Mouse (Mus musculus) layer of hippocampus, adult 18-20 months (tissue): Measurements from ENCODE around the gene Actg1. TPM values are rescaled to one million over a fixed set of nuclear protein-coding genes. Genes with fewer than 3 reads are reported as not detected.

Experiments used
- DNase-seq, 2 experiments: peaks; one replicate each; pipeline ENCODE4 v3.0.0; 2022; ENCODE audit warnings: low spot score in 2 of 2
- total RNA-seq, 2 experiments: library from RNA; stranded (reverse); gene quantifications; 2 replicates each; pipeline ENCODE4 v1.2.3; 2021

Gene Actg1
- total RNA-seq, 2 experiments from 2014 or later, result 1,279 to 1,291 TPM

DNA sequence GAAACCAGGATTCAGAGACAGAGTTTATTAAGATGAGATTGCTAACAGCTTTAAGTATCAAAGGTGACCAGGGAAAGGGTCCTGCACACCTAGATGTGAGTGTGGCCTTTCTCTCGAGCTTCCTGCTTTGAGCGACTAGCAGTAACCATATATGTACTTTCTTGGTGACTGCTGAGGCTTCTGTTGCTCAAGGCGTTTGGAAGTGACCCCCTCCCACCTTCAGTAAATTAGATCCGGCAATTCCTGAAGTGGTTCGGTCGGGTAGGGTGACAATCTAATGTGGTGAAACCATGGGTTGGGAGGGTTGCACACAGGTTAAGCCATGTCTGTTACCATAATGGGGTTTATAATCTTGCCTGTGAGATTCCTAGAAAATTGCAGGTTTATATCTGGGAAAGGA, 36.3 kb downstream of the Actg1 start:
- DNase-seq, result no peak

- no peak for DNase-seq
Observed at GRCm38 (mm10) chr11:120311561-120311960, 36.8 kb downstream of the Actg1 start.

- DNase-seq, result peak; percentile 88 to 96
Observed at GRCm38 (mm10) chr11:120310813-120311312, 37.5 kb downstream of the Actg1 start.

DNA sequence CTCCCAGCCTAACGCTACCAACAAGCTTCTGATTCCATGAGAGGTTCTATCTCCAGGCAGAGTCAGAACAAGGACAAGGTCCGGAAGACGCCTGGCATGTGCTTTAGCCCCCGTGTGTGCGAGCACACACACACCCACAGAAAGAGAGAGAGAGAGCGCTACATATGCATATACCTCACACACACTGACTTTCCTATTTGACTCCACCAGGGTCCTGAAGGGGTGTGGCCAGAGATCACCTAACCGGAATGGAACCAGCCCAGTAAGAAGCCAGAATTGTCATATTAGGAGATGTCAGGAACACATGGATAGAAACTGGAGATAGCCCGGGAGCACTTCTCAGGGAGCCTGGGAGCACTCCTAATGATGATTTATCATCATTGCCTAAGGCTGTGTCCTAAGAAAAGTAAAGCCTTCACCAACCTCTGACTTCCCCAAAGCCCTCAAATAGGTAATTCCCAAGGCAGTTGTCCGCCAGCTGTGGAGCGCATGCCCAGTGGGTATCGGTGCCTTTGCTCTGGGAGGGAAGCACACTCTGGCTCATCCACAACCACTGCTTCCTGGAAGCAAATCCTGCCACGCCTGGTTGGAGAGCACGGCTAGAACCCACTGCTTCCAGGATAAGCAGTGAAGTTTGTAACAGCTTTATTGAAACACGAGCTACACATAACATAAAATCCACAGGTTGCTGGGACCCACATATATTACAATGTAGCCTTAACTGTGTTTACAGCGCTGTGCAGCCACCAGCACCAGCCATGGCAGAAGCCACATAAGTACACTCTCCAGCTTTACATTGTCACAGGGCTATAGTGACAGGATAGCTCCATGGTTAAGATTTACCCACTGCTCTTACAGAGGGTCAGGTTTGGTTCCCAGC, 39.7 kb downstream of the Actg1 start:
- DNase-seq, result no peak

GRCm38 (mm10) chr11:120307566-120308430, 40.5 kb downstream of the Actg1 start:
- DNase-seq, result peak; percentile 93 to 98

- no peak for DNase-seq
Observed at GRCm38 (mm10) chr11:120307132-120307413, 41.3 kb downstream of the Actg1 start.

DNA sequence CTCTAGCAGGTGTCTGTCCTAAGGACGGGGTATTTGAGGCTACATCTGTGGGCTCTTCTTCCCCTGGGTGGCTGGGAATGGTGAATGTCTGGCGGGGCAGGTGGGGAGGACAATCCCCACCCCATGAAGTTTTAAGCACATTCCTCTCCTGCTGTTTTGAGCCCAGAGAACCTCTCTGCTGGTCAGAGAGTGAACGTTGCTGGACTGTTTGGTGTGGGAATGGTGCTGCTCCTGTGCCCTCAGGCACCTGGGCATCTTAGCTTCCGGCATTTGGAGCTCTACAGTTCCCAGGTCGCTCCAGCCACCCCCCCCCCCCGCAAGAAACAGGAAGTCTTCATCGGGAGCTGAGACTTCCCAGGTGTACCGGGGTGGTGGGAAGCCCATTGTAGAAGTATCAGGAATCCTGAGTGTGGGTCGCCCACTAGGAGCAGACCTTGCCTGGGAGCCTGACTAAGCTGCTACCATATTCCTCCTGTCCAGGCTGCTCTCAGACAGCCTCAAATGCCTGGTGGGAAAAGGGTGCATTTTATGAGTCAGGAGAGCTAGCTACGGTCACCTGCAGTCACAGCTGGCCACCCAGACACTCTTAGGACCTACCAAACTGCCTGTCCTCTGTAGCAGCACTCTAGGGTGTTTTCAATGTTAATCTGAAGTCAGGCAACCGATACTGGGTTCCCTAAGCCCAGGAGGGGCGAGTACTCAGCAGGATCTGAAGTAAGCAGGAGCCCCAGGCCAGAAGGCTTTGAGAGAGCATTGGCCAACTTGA, 41.8 kb downstream of the Actg1 start:
- DNase-seq, result no peak

DNA sequence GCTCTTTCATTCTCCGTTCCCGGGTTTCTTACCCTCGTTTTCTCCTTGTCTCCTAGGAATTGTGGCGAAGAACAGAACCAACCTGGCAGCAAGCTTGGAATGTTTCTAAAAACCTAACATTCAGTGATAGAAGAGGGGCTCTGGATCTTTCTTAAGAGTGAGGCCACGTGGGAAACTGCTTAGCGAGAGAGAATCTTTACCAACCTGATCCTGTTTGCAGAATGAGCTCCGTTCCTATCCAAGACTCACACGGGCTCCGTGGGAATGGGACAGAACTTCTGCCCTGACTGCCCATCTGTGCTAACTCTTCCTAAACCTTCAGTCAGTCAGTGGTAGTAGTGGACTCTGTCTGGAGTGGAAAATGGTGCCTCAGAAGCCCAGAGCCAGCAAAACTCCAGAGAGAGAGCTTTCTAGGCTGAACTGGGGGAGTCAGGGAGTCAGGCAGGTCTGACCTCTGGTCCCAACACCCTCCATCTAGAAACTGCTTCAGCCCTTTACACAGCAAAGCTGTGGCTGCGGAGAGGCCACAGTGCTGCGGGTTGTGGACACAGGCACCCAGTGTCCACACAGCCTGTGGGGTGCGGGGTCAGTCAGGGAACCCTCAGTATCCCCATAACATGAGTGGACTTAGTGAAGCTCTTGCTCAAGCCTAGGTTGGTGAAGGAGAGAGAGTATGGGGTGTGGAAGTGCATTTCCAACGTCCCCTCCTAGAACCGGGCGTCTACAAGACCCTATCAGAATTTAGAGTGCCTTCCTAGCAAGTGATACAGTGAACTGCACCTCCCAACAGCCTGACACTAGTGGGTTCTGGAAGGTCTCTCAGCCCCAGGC, 42.6 kb downstream of the Actg1 start:
- no peak for DNase-seq

GRCm38 (mm10) chr11:120304886-120305534, 43.3 kb downstream of the Actg1 start:
- peak; percentile 62 to 87 for DNase-seq

DNA sequence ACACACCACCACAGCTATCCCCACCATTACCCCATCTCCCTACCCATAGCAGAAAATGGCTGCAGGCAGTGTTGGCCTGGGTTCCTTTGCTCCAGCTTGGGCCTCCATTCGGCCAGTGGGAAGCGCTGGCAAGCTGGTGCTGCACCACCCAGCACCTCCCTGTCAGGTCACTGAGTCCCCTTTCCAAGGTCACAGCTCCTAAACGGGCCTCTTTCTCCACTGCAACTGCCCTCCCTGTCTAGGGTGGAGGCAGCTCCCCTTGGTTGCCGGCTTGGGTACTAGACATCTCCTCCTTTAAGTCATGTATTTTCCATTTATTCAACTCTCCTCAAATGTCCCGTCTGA, 44.0 kb downstream of the Actg1 start:
- DNase-seq, result no peak

GRCm38 (mm10) chr11:120303559-120304349, 44.6 kb downstream of the Actg1 start:
- DNase-seq, result no peak

DNA sequence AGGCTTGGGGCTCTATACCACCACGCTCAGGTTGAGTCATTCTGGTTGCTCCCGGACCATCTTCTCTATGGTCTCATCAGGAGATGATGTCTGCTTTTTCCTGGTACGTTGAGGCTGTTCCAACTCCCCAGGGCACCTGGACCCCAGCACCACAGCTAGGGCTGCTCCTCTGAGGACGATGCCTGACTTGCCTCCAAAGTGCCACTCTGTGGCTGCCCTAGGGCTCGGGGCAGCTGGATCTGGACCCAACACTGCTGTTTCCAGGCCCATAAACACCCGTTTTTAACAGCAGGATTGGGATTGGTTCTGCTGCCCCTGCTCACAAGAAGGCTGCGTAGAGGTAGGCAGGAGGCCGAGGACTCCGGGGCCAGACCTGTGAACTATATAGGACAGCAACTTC, 45.2 kb downstream of the Actg1 start:
- no peak for DNase-seq

DNA sequence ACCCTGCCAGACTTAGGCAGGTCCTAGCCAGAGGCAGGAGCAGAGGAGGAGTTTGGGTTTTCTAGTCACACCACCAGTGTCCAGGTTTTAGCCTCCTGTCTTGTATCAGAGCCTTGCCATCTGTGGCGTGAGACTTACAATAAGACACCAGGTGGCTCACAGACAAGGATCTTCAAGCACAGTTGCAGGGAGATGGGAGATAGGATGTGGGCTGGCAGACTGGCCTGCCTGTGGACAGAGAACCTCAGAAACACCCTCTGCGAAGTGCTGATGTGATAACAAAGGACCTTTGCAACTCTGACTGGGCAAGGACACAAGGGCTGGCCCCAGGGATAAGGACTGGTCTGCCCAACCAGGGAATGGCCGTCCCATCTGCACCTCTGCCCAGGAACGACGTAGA, 48.9 kb downstream of the Actg1 start:
- no peak for DNase-seq

DNA sequence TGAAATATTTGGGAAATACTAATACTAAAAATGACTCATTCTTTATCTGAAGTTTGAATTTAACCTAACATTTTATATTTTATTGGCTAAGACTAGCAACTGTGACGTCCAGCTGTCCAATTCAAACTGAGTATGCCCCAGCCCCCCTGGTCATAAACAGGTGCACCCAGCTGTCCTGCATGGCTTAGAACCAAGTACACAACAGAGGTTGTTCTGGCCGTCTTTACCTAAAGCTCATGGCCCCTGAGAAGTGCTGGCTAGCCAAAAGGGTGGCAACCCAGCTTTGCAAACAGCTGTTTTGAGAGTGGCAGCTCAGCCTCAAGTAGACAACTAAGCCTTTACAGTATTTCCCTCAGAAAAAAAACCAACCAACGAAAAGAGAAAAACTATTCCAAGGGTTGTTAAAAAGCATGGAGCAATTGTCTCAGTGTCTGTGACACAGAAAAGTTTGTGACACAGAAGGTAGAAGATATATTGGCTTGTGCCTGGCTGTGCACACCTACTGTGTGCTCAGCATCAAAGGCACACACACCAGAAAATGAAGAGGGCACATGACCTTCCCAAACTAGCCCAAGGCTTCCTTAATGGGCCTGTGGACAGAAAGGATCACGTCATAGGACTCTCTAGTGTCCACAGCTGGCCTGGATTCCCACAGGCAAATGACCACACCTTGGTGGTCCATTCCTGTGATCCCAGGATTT, 49.8 kb downstream of the Actg1 start:
- DNase-seq, result no peak

- DNase-seq, result no peak
Observed at GRCm38 (mm10) chr11:120297767-120298166, 50.6 kb downstream of the Actg1 start.

DNA sequence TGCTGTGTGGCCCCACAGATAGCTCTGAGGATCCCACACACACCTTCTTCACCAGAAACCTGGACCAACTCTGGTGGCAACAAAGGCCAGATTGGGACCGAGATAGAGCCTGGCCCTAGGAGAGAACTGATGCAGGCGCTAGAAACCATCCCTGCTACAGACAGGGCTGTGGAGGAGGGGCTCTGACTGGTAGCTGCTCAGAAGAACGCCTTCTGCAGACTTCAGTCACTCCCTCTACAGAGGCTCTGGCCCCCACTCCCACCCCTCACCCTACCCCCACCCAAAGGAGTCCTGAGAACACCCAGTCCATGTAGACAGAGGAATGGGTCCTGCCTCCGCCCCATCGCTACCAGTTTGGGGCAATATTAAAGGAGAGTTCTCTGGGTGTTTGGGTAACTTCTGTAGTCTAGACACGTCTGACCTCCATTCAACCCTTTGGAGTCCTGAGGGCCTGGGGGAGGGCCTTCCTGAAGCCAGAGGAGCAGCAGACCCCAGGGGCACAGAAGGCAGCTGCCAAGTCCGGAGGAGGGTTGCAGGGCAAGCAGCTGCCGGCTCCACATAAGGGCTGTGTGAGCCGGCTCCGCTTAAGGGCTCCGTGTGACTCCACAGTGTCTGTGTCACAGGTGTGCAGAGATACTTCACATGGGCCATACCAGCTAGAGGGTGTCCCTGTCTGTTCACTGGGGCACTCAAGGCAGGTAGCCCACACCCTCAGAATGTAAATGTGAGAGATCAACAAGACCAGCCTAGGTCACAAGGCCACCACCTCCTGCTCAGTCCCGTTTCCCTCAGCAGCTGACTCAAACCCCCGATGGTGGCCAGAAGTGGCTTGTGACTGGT, 51.8 kb downstream of the Actg1 start:
- DNase-seq, result no peak
